Mouse (Mus musculus) fat pad, adult 2 months (tissue): ENCODE data around the gene Rcor2.

Experiments
- DNase-seq: peaks from one replicate; pipeline ENCODE4 v3.0.0-alpha.2; 2011; ENCODE audit warnings: low read depth, low spot score; ENCODE audit errors: extremely low read depth

Gene Rcor2

GRCm38 (mm10) chr19:7267091-7267741, at the start of gene Rcor2:
Rcor2 (plus strand) TSS chr19:7267325.
- DNase-seq: no peak

GRCm38 (mm10) chr19:7217926-7218267, 49.2 kb upstream of the Rcor2 start:
- DNase-seq: no peak

GRCm38 (mm10) chr19:7218753-7219152, 48.4 kb upstream of the Rcor2 start:
- DNase-seq: no peak

DNA sequence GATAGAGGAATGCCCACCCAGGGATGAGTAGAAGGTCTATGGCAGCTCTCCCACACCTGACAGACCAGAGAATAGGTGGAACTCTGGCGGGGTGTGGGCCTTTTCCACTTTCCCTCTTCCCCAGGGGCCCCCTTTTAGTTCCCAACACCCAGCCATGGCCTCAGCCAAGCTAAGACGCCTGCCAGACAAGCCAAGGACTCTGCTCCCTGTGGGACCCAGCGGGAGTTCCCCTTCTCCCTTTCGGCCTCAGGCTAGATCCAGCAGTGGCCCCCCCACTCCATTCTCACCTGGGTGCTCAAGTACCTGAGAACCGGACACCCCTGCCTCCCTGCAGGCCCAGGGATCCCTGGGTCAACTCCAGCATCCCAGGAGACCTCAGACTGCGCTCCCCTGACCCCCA, 44.9 kb upstream of the Rcor2 start:
- no peak for DNase-seq

DNA sequence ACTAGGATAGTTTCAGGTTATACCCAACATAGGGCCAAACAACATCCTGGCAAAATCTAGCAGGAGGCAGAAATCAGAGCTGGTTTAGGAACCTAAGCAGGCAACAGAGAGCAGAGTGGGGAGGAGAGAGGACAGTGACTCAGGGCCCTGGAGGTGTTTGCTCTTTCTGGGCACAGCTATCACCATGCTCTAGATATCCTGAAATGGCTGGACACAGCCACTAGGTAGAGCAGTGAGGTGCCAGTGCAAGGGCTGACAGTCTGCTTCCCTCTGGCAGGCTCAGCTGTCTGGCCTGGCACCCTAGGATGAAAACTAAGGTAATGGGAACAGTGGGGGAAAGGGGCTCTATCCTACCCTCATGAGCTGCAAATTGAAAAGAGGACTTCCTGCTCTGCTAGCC, 43.6 kb upstream of the Rcor2 start:
- no peak for DNase-seq

- no peak for DNase-seq
These were observed 42.9 kb upstream of the Rcor2 start for GRCm38 (mm10) chr19:7224253-7224652.

DNA sequence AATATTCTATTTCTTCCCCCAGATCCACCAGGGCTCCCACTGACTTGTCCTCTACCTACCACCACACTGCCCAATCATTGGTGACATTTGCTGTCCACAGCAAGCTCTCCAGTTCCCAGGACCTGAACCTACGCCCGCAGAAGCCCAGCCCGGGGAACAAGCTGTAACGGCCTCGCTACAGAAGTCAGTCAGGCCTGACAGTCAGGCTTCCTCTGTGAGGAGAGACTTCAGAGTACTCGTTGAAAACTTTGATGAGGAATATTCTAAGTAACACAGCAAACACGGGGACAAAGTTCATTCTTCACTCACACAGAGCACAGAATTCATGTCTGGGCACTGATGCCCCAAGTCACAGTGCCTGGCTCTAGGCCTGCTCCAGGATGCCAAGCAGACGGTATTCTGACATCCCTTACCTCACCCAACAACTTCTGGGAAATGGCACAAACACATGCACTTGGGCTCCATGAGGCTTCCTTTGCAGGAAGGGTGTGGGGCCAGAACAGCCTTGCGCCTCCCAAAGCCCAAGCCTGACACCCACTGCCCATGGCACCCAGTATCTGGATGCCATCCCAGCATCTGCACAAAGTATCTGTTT, 41.9 kb upstream of the Rcor2 start:
- no peak for DNase-seq

DNA sequence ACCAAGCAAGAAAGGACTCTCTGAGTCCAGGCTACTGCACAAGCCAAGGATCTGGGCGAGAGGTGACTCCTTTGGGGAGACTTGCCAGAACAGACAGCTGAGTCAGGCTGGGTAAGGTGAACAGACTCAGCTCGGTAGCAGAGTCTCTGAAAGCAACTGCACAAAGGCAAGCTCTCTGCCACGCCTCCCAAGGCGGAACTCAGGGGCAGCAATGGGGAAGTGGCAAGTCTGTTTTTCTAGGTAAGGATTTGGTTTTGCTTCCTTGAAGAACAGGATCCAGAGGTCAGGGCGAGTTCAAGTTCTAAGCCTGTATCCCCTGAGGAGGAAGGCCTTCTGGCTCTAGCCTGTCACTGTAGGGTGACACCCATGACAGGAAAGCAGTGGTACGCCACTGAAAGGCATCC, 40.6 kb upstream of the Rcor2 start:
- DNase-seq: no peak

DNA sequence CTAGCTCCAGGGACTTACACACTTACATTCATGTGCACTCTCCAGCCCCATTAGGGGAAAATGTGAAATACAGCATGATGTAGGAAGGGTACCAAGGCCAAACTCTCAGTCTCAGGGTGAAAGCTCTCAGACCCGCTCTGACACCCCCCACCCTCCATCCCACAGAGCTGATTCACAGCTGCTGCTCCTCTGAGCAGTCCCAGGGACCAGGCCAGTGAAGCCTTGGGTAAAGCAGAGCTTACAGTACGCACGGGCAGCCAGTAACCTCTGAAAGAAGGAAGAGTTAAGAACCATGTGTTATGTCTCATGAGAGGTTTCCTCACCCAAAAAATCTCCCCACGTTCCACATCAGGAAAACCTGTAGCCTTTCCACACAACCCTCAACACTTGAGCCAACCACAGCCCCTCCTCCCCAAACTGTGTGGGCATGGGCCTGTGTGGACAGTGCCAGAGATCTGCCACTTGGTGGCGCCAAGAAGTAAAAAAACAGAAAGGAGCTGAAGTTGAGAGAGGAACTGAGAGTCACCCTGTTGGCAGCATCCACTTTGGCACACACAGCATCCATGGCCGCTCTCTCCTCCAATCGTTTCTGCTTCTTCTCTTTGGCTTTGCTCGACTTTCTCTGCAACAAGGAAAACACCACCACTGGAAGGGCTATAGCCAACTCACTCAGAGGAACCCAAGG, 32.4 kb upstream of the Rcor2 start:
- DNase-seq: no peak

GRCm38 (mm10) chr19:7235461-7235860, 31.7 kb upstream of the Rcor2 start:
- DNase-seq: no peak

GRCm38 (mm10) chr19:7236011-7236410, 31.1 kb upstream of the Rcor2 start:
- DNase-seq: no peak

DNA sequence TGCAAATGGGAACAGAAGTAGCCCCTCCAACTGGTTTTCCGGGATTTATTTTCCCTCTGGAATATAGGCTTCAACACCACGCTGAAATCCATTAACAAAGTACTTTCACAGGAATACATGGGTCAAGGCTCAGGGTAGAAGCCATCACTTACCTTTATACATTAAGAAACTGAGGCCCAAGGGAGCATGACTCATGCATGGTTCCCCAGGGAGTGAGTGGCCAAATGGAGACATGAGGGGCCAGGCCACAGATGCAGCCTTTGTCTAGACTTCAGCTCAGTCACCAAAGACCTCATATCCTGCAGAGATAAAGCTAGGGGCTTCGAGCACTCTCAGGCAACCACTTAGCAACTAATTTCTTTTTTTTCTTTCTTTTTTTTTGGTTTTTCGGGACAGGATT, 30.4 kb upstream of the Rcor2 start:
- no peak for DNase-seq

GRCm38 (mm10) chr19:7239574-7239973, 27.6 kb upstream of the Rcor2 start:
- DNase-seq: no peak

GRCm38 (mm10) chr19:7240291-7240690, 26.8 kb upstream of the Rcor2 start:
- no peak for DNase-seq

DNA sequence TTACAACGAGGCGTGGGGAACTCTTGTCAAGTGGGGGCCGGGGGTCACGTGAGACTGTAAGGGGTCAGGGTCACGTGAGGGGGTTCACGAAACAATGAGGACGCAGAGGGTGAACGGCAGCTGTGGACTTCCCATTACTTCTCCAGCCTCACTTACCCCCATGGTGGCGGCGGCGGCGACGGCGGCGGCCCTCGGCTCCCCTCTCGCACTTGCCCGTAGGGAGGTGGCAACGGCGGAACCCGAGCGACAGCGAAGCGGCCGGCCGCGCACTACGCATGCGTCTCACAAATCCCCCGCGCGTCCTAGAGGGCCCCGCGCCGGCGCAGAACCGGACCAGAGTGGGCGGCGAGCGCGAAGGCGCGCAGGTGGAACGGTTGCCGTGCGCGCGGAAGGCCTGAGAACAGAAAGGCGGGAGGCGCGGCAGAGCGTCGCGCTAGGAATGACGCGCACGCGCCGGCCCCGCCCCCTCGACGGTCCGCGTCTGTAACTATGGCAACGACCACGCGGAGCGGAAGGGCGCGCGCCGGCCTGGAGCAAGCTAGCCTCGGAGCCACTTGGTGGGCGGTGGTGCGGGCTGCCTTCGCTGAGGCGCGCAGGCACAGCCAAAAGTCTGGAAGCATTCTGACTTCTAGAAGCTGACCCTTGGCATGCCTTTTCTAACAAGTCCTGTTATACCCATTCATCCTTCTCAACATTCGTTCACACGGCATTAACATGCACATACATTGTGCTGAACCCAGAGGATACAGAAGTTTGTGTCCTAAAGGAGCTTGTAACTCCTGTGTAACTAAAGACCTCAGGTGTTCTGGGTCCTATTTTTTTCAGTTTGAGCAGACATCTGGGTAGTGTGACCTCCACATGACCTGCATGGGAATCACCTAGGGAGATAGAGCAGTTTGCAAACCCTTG, 26.1 kb upstream of the Rcor2 start, which contains the start of gene Naa40:
TSS of gene Naa40 (minus strand) at position 402 of the 909 bp plus-strand sequence.
- DNase-seq: no peak

GRCm38 (mm10) chr19:7246021-7246420, 21.1 kb upstream of the Rcor2 start:
- no peak for DNase-seq

DNA sequence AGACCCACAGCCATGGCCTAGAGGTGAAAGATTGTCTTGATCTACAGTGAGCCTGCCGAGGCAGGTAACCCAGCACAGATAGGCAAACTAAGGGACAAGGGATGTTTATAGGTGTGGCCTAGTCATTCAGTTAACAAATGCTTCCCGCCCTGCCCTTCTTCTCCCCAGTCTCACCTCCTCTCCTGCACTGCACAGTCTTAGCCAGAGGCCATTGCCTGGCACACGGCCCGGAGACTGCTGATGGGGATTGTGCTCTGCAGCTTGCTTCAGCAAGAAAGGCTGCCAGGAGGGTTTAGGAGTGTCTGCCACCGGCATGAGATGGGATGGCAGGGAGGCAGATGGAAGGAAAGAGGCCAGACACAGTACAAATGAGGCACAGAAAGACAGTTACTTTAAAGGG, 9.2 kb upstream of the Rcor2 start:
- no peak for DNase-seq

- DNase-seq: no peak
These were observed 5.6 kb upstream of the Rcor2 start for GRCm38 (mm10) chr19:7261476-7261875.

DNA sequence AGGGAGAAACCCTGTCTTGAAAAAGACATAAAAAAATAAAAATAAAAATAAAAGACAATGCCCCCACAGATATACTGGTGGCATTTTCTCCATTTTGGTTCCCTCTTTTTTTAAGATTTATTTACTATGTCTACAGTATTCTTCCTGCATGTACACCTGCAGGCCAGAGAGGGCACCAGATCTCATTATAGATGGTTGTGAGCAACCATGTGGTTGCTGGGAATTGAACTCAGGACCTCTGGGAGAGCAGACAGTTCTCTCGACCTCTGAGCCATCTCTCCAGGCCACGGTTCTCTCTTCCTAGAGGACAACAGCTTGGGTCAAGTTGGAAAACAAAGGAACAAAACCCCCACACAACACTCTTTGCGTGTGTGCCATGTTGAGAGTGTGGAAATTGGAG, 5.2 kb upstream of the Rcor2 start:
- DNase-seq: no peak

GRCm38 (mm10) chr19:7262592-7262991, 4.5 kb upstream of the Rcor2 start:
- DNase-seq: no peak

GRCm38 (mm10) chr19:7264088-7264765, 2.9 kb upstream of the Rcor2 start:
- DNase-seq: no peak
